Mouse (Mus musculus): ENCODE measurements around the gene Prorsd1.
"Not testable (repeated sequence)": the region's sequence is repeated elsewhere in the genome, so short reads cannot be mapped to it uniquely, and the experiment has no call there.

GRCm38 (mm10) chr11:29546297-29546696 is 31.5 kb upstream of the Prorsd1 start:
- TF ChIP-seq USF1 (IDR thresholded peaks at IDR 0.05; ENCODE audit: low read depth); CTCF (IDR thresholded peaks at IDR 0.05; ENCODE audit: control insufficient read depth, insufficient read depth, insufficient read length); CEBPB (IDR thresholded peaks at IDR 0.05; ENCODE audit: low read depth); MAX (IDR thresholded peaks at IDR 0.05): not testable (repeated sequence)

Data from C2C12 (cell line).